Mouse (Mus musculus) stomach, postnatal 0 days (tissue): ENCODE data around the gene Hoxc8. TPM values are rescaled to one million over a fixed set of nuclear protein-coding genes. Genes with fewer than 3 reads are reported as not detected.

Source experiments
- ATAC-seq: fragments of 200-750 bp; cut with Nextera tagmentation; 2 replicates; pipeline ENCODE4 v1.8.0; 2017; ENCODE audit not compliant: low FRiP score, low TSS enrichment
- DNase-seq: peaks from one replicate; pipeline ENCODE4 v3.0.0-alpha.2; 2016; ENCODE audit warnings: low spot score
- H3K27ac ChIP-seq: fragments of 300-500 bp; sonication (generic); replicated peaks from 2 replicates; pipeline ENCODE4 v1.5.1; 2014; ENCODE audit warnings: mild to moderate bottlenecking, control low read depth
- H3K27me3 ChIP-seq: fragments of 300-500 bp; sonication (generic); 2 replicates; pipeline ENCODE4 v1.6.1; 2014; ENCODE audit warnings: low read length; ENCODE audit not compliant: control insufficient read depth, insufficient read depth
- H3K36me3 ChIP-seq: fragments of 300-500 bp; sonication (generic); 2 replicates; pipeline ENCODE4 v1.6.1; 2014; ENCODE audit warnings: low read length, mixed read lengths; ENCODE audit not compliant: control insufficient read depth, insufficient read depth
- H3K4me1 ChIP-seq: fragments of 300-500 bp; sonication (generic); replicated peaks from 2 replicates; pipeline ENCODE4 v1.6.1; 2014; ENCODE audit warnings: antibody characterized with exemption; ENCODE audit not compliant: control insufficient read depth, insufficient read depth
- H3K4me2 ChIP-seq: fragments of 300-500 bp; sonication (generic); replicated peaks from 2 replicates; pipeline ENCODE4 v1.6.1; 2014; ENCODE audit warnings: low read depth, mild to moderate bottlenecking, control low read depth, moderate library complexity
- H3K4me3 ChIP-seq: fragments of 300-500 bp; sonication (generic); 2 replicates; pipeline ENCODE4 v1.5.1; 2014; ENCODE audit warnings: low read depth, low read length, control low read depth
- H3K9ac ChIP-seq: fragments of 300-500 bp; sonication (generic); 2 replicates; pipeline ENCODE4 v1.6.1; 2014; ENCODE audit warnings: mild to moderate bottlenecking, low read length, control low read depth, mixed read lengths
- H3K9me3 ChIP-seq: fragments of 300-500 bp; sonication (generic); 2 replicates; pipeline ENCODE4 v1.6.1; 2016; ENCODE audit warnings: low read length; ENCODE audit not compliant: control insufficient read depth
- CTCF ChIP-seq: IDR thresholded peaks from 2 replicates; pipeline ENCODE4 v1.5.1; 2016; ENCODE audit warnings: antibody characterized with exemption, low read depth, mild to moderate bottlenecking, moderate library complexity
- EP300 ChIP-seq: optimal IDR thresholded peaks from 2 replicates; pipeline ENCODE3; 2016; ENCODE audit warnings: antibody characterized with exemption
- WGBS: fragments of 180-500 bp; shearing (Covaris S2); extraction: QIAGEN DNeasy Blood & Tissue Kit; methylation state at CpG from one replicate; pipeline ENCODE4 v1.1.7; 2014; 5-methylcytosine and 5-hydroxymethylcytosine counted together
- polyA plus RNA-seq: library from polyadenylated mRNA; unstranded; fragments of >200 nt; fragmentation: Nextera tagmentation; extraction: Ambion mirVana; gene quantifications from 2 replicates; pipeline ENCODE4 v1.2.1, GENCODE M21; 2015

The Hoxc8 gene
- polyA plus RNA-seq, 1 experiment from 2014 or later = 7.3 TPM

DNA sequence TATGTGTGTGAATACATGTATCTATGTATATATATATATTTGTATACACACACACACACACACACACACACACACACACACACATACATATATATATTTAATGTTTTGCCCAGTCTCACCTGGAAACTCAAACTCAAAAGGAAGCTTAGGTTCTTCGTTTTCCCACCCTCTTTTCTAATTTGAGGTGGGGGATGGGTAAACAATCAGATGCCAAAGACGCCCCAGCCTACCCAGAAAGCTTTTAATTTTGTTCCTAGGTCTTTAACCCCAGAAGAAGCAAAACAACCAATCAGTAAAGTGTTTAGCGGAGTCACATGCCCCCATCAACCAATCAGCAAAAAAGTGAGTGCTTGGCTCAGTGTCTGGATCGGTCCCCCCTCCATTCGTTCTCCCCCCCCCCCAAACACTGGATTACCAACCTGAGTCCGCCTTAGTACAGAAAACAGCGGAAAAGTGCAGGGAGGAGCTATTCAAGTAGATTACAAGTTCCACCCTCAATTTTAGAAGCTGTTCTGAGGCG lies 30.6 kb downstream of the Hoxc8 start:
- no peaks in the 10 kb centered on the region for H3K9me3 ChIP-seq
- 18% methylated on average over 8 of the region's 8 CpGs for WGBS
- TF ChIP-seq EP300 (no peak), CTCF (no peak)
- no peaks in the 10 kb centered on the region for H3K27me3 ChIP-seq
- peak overlapping the region; percentile 10; the same call in 1 of the 2 replicates for H3K4me3 ChIP-seq
- no peak overlapping the region for H3K9ac ChIP-seq
- H3K27ac ChIP-seq = no peak overlapping the region
- ATAC-seq (no peak), DNase-seq (no peak)
- no peaks in the 10 kb centered on the region for H3K36me3 ChIP-seq
- no peaks in the 10 kb centered on the region for H3K4me1 ChIP-seq
- peak overlapping the region; percentile 27; the same call in 1 of the 2 replicates for H3K4me2 ChIP-seq

- Histone ChIP-seq H3K27ac (no peak overlapping the region), H3K4me1 (no peaks in the 10 kb centered on the region), H3K9ac (no peak overlapping the region), H3K27me3 (no peaks in the 10 kb centered on the region), H3K4me3 (peak overlapping the region; percentile 10; the same call in 1 of the 2 replicates), H3K4me2 (peak overlapping the region; percentile 27; the same call in 1 of the 2 replicates), H3K9me3 (no peaks in the 10 kb centered on the region), H3K36me3 (no peaks in the 10 kb centered on the region)
- ATAC-seq = no peak
- 22% methylated on average over 8 of the region's 8 CpGs for WGBS
- no peak for TF ChIP-seq CTCF
- TF ChIP-seq EP300 = no peak
- no peak for DNase-seq
These were observed 31.1 kb downstream of the Hoxc8 start for GRCm38 (mm10) chr15:103021544-103021943.

- no peak overlapping the region for H3K9ac ChIP-seq
- ATAC-seq = no peak
- WGBS = 39% methylated on average over 2 of the region's 2 CpGs
- H3K4me1 ChIP-seq = no peaks in the 10 kb centered on the region
- H3K9me3 ChIP-seq = no peaks in the 10 kb centered on the region
- H3K27me3 ChIP-seq = no peaks in the 10 kb centered on the region
- TF ChIP-seq EP300 (no peak), CTCF (no peak)
- H3K4me2 ChIP-seq = no peak overlapping the region
- H3K36me3 ChIP-seq = no peaks in the 10 kb centered on the region
- H3K27ac ChIP-seq = no peak overlapping the region
- DNase-seq = no peak
- H3K4me3 ChIP-seq = no peak overlapping the region
These were observed 33.7 kb downstream of the Hoxc8 start for GRCm38 (mm10) chr15:103024131-103024530.

GRCm38 (mm10) chr15:103027266-103028235 lies 37.1 kb downstream of the Hoxc8 start:
- DNase-seq = no peak
- H3K9me3 ChIP-seq = no peaks in the 10 kb centered on the region
- H3K36me3 ChIP-seq = no peaks in the 10 kb centered on the region
- peak overlapping the region; percentile 43 for H3K4me2 ChIP-seq
- H3K4me1 ChIP-seq = no peaks in the 10 kb centered on the region
- no peaks in the 10 kb centered on the region for H3K27me3 ChIP-seq
- TF ChIP-seq EP300 (no peak), CTCF (no peak)
- H3K27ac ChIP-seq = peak overlapping the region; percentile 71
- no peak for ATAC-seq
- 24% methylated on average over 43 of the region's 43 CpGs for WGBS
- peak overlapping the region; percentile 24 for H3K4me3 ChIP-seq
- peak overlapping the region; percentile 48 for H3K9ac ChIP-seq

DNA sequence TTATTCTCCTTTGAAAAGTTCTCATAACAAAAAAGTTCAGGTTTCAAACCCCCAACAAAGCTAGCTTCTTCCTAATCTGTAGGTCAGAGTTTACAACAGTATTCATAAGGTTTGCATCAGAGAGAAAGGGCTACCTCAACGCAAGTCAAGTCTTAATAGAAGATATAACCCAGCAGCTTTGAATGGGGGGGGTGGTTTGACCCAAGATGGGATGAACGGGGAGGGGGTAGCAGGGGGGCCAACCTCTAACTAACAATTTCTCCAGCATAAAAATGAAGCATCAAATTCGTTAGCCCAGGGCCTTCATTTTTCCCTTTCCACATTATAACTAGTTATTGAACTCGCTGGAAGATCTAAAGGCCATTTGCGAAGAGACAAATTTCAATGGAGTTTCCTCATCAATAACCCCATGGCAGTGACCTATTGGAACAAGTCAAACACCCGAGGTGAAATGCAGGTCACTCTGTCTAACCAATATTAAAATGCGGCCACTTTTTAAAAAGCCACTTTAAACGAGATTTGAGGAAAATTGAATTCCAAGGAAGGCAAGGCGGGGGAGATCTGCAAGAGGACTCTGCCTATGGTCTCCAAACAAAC lies 38.6 kb downstream of the Hoxc8 start:
- no peak overlapping the region for H3K9ac ChIP-seq
- H3K4me1 ChIP-seq = no peaks in the 10 kb centered on the region
- H3K4me3 ChIP-seq = no peak overlapping the region
- no peaks in the 10 kb centered on the region for H3K36me3 ChIP-seq
- no peaks in the 10 kb centered on the region for H3K27me3 ChIP-seq
- WGBS = 63% methylated on average over 9 of the region's 9 CpGs
- no peak overlapping the region for H3K4me2 ChIP-seq
- TF ChIP-seq CTCF (no peak), EP300 (no peak)
- no peak overlapping the region for H3K27ac ChIP-seq
- DNase-seq = no peak
- no peak for ATAC-seq
- H3K9me3 ChIP-seq = no peaks in the 10 kb centered on the region
